Mouse (Mus musculus) limb, embryonic 11.5 days (tissue): ENCODE measurements at regions not wholly inside any gene's neighbourhood (a gene's known extent, or its start where the extent isn't known, plus 50 kb on each side); places are given as distances from the start of the nearest gene placed in this dataset.

ENCODE experiments used
- ATAC-seq: fragments of 200-750 bp; cut with Nextera tagmentation; 2 replicates; pipeline ENCODE4 v1.8.0; 2017; ENCODE audit warnings: low read depth; ENCODE audit not compliant: insufficient number of reproducible peaks, low FRiP score, low TSS enrichment
- DNase-seq: peaks from one replicate; pipeline ENCODE4 v3.0.0-alpha.2; 2015; ENCODE audit warnings: low spot score
- H3K27ac ChIP-seq: fragments of 300-500 bp; sonication (generic); replicated peaks from 2 replicates; pipeline ENCODE4 v1.5.1; 2014; ENCODE audit warnings: low read depth, mild to moderate bottlenecking, low read length
- H3K27me3 ChIP-seq: fragments of 300-500 bp; sonication (generic); 2 replicates; pipeline ENCODE4 v1.6.1; 2014; ENCODE audit warnings: mild to moderate bottlenecking, low read length, mixed read lengths; ENCODE audit not compliant: control insufficient read depth, insufficient read depth
- H3K36me3 ChIP-seq: fragments of 300-500 bp; sonication (generic); 2 replicates; pipeline ENCODE4 v1.6.1; 2014; ENCODE audit warnings: mild to moderate bottlenecking, low read length, moderate library complexity, mixed read lengths; ENCODE audit not compliant: control insufficient read depth, insufficient read depth
- H3K4me1 ChIP-seq: fragments of 300-500 bp; sonication (generic); 2 replicates; pipeline ENCODE4 v1.6.1; 2014; ENCODE audit warnings: low read length, mixed read lengths; ENCODE audit not compliant: control insufficient read depth, insufficient read depth
- H3K4me2 ChIP-seq: fragments of 300-500 bp; sonication (generic); 2 replicates; pipeline ENCODE4 v1.6.1; 2014; ENCODE audit warnings: low read depth, mild to moderate bottlenecking, moderate library complexity; ENCODE audit not compliant: severe bottlenecking
- H3K4me3 ChIP-seq: fragments of 300-500 bp; sonication (generic); 2 replicates; pipeline ENCODE4 v1.5.1; 2014; ENCODE audit warnings: low read depth, low read length
- H3K9ac ChIP-seq: fragments of 300-500 bp; sonication (generic); 2 replicates; pipeline ENCODE4 v1.6.1; 2014; ENCODE audit warnings: mild to moderate bottlenecking, low read length
- H3K9me3 ChIP-seq: fragments of 300-500 bp; sonication (generic); 2 replicates; pipeline ENCODE4 v1.6.1; 2016; ENCODE audit warnings: low read length; ENCODE audit not compliant: control insufficient read depth
- WGBS: fragments of 180-500 bp; shearing (Covaris S2); extraction: QIAGEN DNeasy Blood & Tissue Kit; methylation state at CpG from one replicate; pipeline ENCODE4 v1.1.7; 2014; 5-methylcytosine and 5-hydroxymethylcytosine counted together

- H3K4me2 ChIP-seq = no peak overlapping the region
- no peaks in the 10 kb centered on the region for H3K27me3 ChIP-seq
- ATAC-seq (no peak), DNase-seq (no peak)
- no peak overlapping the region for H3K4me3 ChIP-seq
- no peaks in the 10 kb centered on the region for H3K9me3 ChIP-seq
- no peaks in the 10 kb centered on the region for H3K36me3 ChIP-seq
- H3K4me1 ChIP-seq = no peaks in the 10 kb centered on the region
- H3K9ac ChIP-seq = no peak overlapping the region
- no peak overlapping the region for H3K27ac ChIP-seq
- 85% methylated on average over 12 of the region's 12 CpGs for WGBS
These were observed 141.4 kb upstream of the Sash1 start for GRCm38 (mm10) chr10:9027070-9027807.

GRCm38 (mm10) chr10:9014810-9015505 is 129.1 kb upstream of the Sash1 start:
- ATAC-seq (no peak), DNase-seq (no peak)
- 79% methylated on average over 11 of the region's 11 CpGs for WGBS
- Histone ChIP-seq H3K4me3 (no peak overlapping the region), H3K9ac (no peak overlapping the region), H3K36me3 (no peaks in the 10 kb centered on the region), H3K27me3 (no peaks in the 10 kb centered on the region), H3K4me2 (no peak overlapping the region), H3K9me3 (no peaks in the 10 kb centered on the region), H3K4me1 (no peaks in the 10 kb centered on the region), H3K27ac (no peak overlapping the region)

- ATAC-seq = no peak
These were observed 127.7 kb upstream of the Sash1 start for GRCm38 (mm10) chr10:9013549-9013925.

DNA sequence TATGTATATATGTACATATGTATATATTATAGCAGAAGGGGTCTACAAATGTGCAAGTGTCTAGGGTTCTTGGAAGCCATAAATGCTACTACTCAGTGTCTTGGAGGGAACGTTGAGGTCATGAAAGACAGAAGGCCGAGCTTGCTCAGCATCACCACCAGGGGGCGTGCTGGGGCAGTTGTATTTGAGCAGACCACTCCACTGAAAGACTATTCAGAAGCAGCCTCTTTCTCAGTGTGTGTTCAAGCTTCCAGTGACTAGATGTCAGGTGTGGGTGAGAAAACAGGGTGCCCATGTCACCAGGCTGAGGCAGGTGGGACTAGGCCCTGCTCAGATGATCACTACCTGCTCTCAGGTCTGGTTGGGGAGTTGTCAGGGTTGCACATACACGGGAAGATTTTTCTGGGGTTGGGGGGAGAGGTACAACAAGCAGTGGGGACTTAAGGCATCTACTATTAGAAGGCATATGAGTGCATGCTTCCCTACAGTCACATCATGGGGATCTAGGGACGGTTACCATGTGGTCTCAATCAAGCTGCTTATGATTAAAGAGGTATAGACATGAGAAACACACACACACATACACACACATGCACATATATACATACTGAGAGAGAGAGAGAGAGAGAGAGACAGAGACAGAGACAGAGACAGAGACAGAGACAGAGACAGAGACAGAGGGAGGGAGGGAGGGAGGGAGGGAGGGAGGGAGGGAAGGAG is 127.1 kb upstream of the Sash1 start:
- H3K27ac ChIP-seq = no peak overlapping the region
- no peak overlapping the region for H3K9ac ChIP-seq
- H3K9me3 ChIP-seq = no peaks in the 10 kb centered on the region
- no peaks in the 10 kb centered on the region for H3K4me1 ChIP-seq
- no peaks in the 10 kb centered on the region for H3K36me3 ChIP-seq
- H3K4me2 ChIP-seq = no peak overlapping the region
- H3K27me3 ChIP-seq = no peaks in the 10 kb centered on the region
- ATAC-seq (no peak), DNase-seq (peak; percentile 82)
- H3K4me3 ChIP-seq = no peak overlapping the region
- 37% methylated on average over 5 of the region's 5 CpGs for WGBS

More at GRCm38 (mm10) chr10:9013549-9013925, 127.7 kb upstream of the Sash1 start:
- Histone ChIP-seq H3K36me3 (no peaks in the 10 kb centered on the region), H3K9ac (no peak overlapping the region), H3K9me3 (no peaks in the 10 kb centered on the region), H3K4me2 (no peak overlapping the region), H3K4me3 (no peak overlapping the region), H3K27ac (no peak overlapping the region), H3K27me3 (no peaks in the 10 kb centered on the region), H3K4me1 (no peaks in the 10 kb centered on the region)
- 72% methylated on average over 3 of the region's 3 CpGs for WGBS
- no peak for DNase-seq

- no peak for ATAC-seq
- no peak overlapping the region for H3K4me2 ChIP-seq
- H3K4me1 ChIP-seq = no peaks in the 10 kb centered on the region
- H3K9me3 ChIP-seq = no peaks in the 10 kb centered on the region
- no peak overlapping the region for H3K27ac ChIP-seq
- DNase-seq = no peak
- H3K9ac ChIP-seq = no peak overlapping the region
- no peaks in the 10 kb centered on the region for H3K36me3 ChIP-seq
- H3K4me3 ChIP-seq = no peak overlapping the region
- WGBS = 76% methylated on average over 2 of the region's 2 CpGs
- no peaks in the 10 kb centered on the region for H3K27me3 ChIP-seq
These were observed 126.0 kb upstream of the Sash1 start for GRCm38 (mm10) chr10:9011906-9012305.

- ATAC-seq (no peak), DNase-seq (no peak)
- no peaks in the 10 kb centered on the region for H3K9me3 ChIP-seq
- H3K27me3 ChIP-seq = no peaks in the 10 kb centered on the region
- WGBS = 86% methylated on average over 13 of the region's 13 CpGs
- H3K4me2 ChIP-seq = no peak overlapping the region
- H3K4me3 ChIP-seq = no peak overlapping the region
- no peaks in the 10 kb centered on the region for H3K36me3 ChIP-seq
- H3K4me1 ChIP-seq = no peaks in the 10 kb centered on the region
- H3K9ac ChIP-seq = no peak overlapping the region
- no peak overlapping the region for H3K27ac ChIP-seq
These were observed 124.3 kb upstream of the Sash1 start for GRCm38 (mm10) chr10:9010191-9010590.

DNA sequence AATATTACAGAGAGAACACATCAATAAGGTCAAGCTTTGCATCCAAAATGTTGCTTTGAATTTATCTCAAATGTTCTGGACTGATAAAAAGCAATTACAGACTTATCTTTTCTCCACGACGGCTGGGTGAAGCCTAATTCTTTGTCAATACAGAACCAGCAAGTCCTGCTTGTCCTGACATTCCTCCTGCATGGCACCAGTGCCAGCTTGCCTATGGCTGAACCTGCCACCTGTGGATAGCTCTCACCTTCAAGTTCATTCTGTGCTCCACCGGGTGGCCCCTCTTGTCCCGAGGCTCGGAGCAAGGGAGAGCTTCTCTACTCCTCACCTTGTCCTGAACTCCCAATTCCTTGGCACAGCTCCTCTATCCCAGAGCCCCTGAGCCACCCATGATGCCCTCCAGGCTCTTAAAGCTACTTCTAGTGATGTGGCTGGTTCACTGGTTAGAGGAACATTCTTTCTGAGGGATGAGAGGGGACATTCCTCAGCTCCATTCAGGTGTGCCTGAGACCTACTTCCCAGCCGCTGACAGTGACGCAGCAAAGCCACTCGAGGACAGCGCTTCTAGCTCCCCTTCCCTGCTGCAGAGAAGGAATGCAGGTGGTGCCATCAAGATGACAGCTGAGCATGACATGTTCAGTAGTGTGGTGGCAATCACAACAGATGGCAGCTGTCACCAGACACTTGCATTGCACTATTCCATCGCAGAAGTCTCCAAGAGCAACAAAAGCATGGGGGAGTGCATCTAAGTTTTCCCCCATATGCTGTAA is 119.5 kb upstream of the Sash1 start:
- Histone ChIP-seq H3K4me1 (no peaks in the 10 kb centered on the region), H3K27ac (no peak overlapping the region), H3K9me3 (no peaks in the 10 kb centered on the region), H3K4me2 (no peak overlapping the region), H3K27me3 (no peaks in the 10 kb centered on the region), H3K36me3 (no peaks in the 10 kb centered on the region), H3K4me3 (no peak overlapping the region), H3K9ac (no peak overlapping the region)
- WGBS = 80% methylated on average over 10 of the region's 10 CpGs
- no peak for DNase-seq
- ATAC-seq = no peak

- 61% methylated on average over 5 of the region's 5 CpGs for WGBS
- ATAC-seq (no peak), DNase-seq (no peak)
- Histone ChIP-seq H3K27ac (no peak overlapping the region), H3K4me3 (no peak overlapping the region), H3K9me3 (no peaks in the 10 kb centered on the region), H3K9ac (no peak overlapping the region), H3K36me3 (no peaks in the 10 kb centered on the region), H3K4me2 (no peak overlapping the region), H3K27me3 (no peaks in the 10 kb centered on the region), H3K4me1 (no peaks in the 10 kb centered on the region)
These were observed 116.4 kb upstream of the Sash1 start for GRCm38 (mm10) chr10:9002261-9002660.
